Mouse (Mus musculus) heart, embryonic 15.5 days (tissue): ENCODE results near the gene Spsb4. TPM values are rescaled to one million over a fixed set of nuclear protein-coding genes. Genes with fewer than 3 reads are reported as not detected.

Experiments used
- ATAC-seq: fragments of 200-750 bp; cut with Nextera tagmentation; replicated peaks from 2 replicates; pipeline ENCODE4 v1.8.0; 2017; ENCODE audit warnings: low read depth, moderate TSS enrichment; ENCODE audit not compliant: insufficient number of reproducible peaks, insufficient read depth, low FRiP score
- H3K27ac ChIP-seq: fragments of 300-500 bp; sonication (generic); 2 replicates; pipeline ENCODE4 v1.5.1; 2015; ENCODE audit warnings: mild to moderate bottlenecking, inconsistent platforms
- H3K27me3 ChIP-seq: fragments of 300-500 bp; sonication (generic); 2 replicates; pipeline ENCODE4 v1.6.1; 2015; ENCODE audit warnings: inconsistent platforms
- H3K36me3 ChIP-seq: fragments of 300-500 bp; sonication (generic); 2 replicates; pipeline ENCODE4 v1.6.1; 2015; ENCODE audit warnings: mild to moderate bottlenecking, inconsistent platforms
- H3K4me1 ChIP-seq: fragments of 300-500 bp; sonication (generic); replicated peaks from 2 replicates; pipeline ENCODE4 v1.6.1; 2015; ENCODE audit warnings: inconsistent platforms
- H3K4me2 ChIP-seq: fragments of 300-500 bp; sonication (generic); 2 replicates; pipeline ENCODE4 v1.6.1; 2015; ENCODE audit warnings: inconsistent platforms, mild to moderate bottlenecking, moderate library complexity
- H3K4me3 ChIP-seq: fragments of 300-500 bp; sonication (generic); 2 replicates; pipeline ENCODE4 v1.5.1; 2015; ENCODE audit warnings: mild to moderate bottlenecking, inconsistent platforms
- H3K9ac ChIP-seq: fragments of 300-500 bp; sonication (generic); 2 replicates; pipeline ENCODE4 v1.6.1; 2015; ENCODE audit warnings: mild to moderate bottlenecking, inconsistent platforms
- H3K9me3 ChIP-seq: fragments of 300-500 bp; sonication (generic); replicated peaks from 2 replicates; pipeline ENCODE4 v1.6.1; 2016; ENCODE audit warnings: inconsistent platforms
- WGBS: fragments of 180-500 bp; shearing (Covaris S2); methylation state at CpG from one replicate; pipeline ENCODE4 v1.1.7; 2015; ENCODE audit warnings: mixed read lengths; 5-methylcytosine and 5-hydroxymethylcytosine counted together
- polyA plus RNA-seq: library from polyadenylated mRNA; unstranded; fragments of >200 nt; fragmentation: Nextera tagmentation; extraction: Ambion mirVana; gene quantifications from 2 replicates; pipeline ENCODE4 v1.2.1, GENCODE M21; 2015

The Spsb4 gene
- polyA plus RNA-seq, 1 experiment from 2014 or later = 48.1 TPM

GRCm38 (mm10) chr9:96916076-96916475 lies 102.6 kb downstream of the Spsb4 start:
- Histone ChIP-seq H3K4me1 (0 out of 2 replicates have a peak, but pooled peaks cover 5% of the 10 kb centered on the region), H3K36me3 (no peaks in the 10 kb centered on the region), H3K27ac (no peak overlapping the region), H3K9ac (no peak overlapping the region), H3K27me3 (no peaks in the 10 kb centered on the region), H3K9me3 (no peaks in the 10 kb centered on the region), H3K4me2 (no peak overlapping the region), H3K4me3 (no peak overlapping the region)
- ATAC-seq = no peak
- WGBS = 44% methylated on average over 7 of the region's 7 CpGs

GRCm38 (mm10) chr9:96914851-96915250 lies 103.8 kb downstream of the Spsb4 start:
- no peak overlapping the region for H3K4me3 ChIP-seq
- H3K9ac ChIP-seq = no peak overlapping the region
- 84% methylated on average over 6 of the region's 6 CpGs for whole genome bisulfite sequencing
- no peaks in the 10 kb centered on the region for H3K27me3 ChIP-seq
- ATAC-seq = no peak
- no peak overlapping the region for H3K27ac ChIP-seq
- no peaks in the 10 kb centered on the region for H3K9me3 ChIP-seq
- no peak overlapping the region for H3K4me2 ChIP-seq
- 0 out of 2 replicates have a peak, but pooled peaks cover 5% of the 10 kb centered on the region for H3K4me1 ChIP-seq
- no peaks in the 10 kb centered on the region for H3K36me3 ChIP-seq

- Histone ChIP-seq H3K36me3 (no peaks in the 10 kb centered on the region), H3K4me3 (no peak overlapping the region), H3K4me2 (no peak overlapping the region), H3K9ac (no peak overlapping the region), H3K9me3 (no peaks in the 10 kb centered on the region), H3K27ac (no peak overlapping the region), H3K4me1 (0 out of 2 replicates have a peak, but pooled peaks cover 5% of the 10 kb centered on the region), H3K27me3 (no peaks in the 10 kb centered on the region)
- 88% methylated on average over 3 of the region's 3 CpGs for WGBS
- ATAC-seq = no peak
Observed at GRCm38 (mm10) chr9:96914005-96914404, 104.6 kb downstream of the Spsb4 start.

GRCm38 (mm10) chr9:96909503-96909902 lies 109.1 kb downstream of the Spsb4 start:
- Histone ChIP-seq H3K4me3 (no peak overlapping the region), H3K27ac (no peak overlapping the region), H3K9me3 (no peaks in the 10 kb centered on the region), H3K4me1 (0 out of 2 replicates have a peak, but pooled peaks cover 3% of the 10 kb centered on the region), H3K36me3 (no peaks in the 10 kb centered on the region), H3K4me2 (no peak overlapping the region), H3K9ac (no peak overlapping the region), H3K27me3 (no peaks in the 10 kb centered on the region)
- no peak for ATAC-seq
- WGBS = 88% methylated on average over 1 of the region's 1 CpGs

GRCm38 (mm10) chr9:96908737-96909136 lies 109.9 kb downstream of the Spsb4 start:
- Histone ChIP-seq H3K4me2 (no peak overlapping the region), H3K27me3 (no peaks in the 10 kb centered on the region), H3K36me3 (no peaks in the 10 kb centered on the region), H3K9ac (no peak overlapping the region), H3K9me3 (no peaks in the 10 kb centered on the region), H3K27ac (no peak overlapping the region), H3K4me1 (0 out of 2 replicates have a peak, but pooled peaks cover 3% of the 10 kb centered on the region), H3K4me3 (no peak overlapping the region)
- WGBS = 68% methylated on average over 2 of the region's 2 CpGs
- ATAC-seq = no peak

- ATAC-seq = no peak
- WGBS = 82% methylated on average over 7 of the region's 7 CpGs
- no peak overlapping the region for H3K4me2 ChIP-seq
- H3K4me3 ChIP-seq = no peak overlapping the region
- no peak overlapping the region for H3K27ac ChIP-seq
- H3K9ac ChIP-seq = no peak overlapping the region
- 0 out of 2 replicates have a peak, but pooled peaks cover 3% of the 10 kb centered on the region for H3K4me1 ChIP-seq
- H3K9me3 ChIP-seq = no peaks in the 10 kb centered on the region
- H3K27me3 ChIP-seq = no peaks in the 10 kb centered on the region
- H3K36me3 ChIP-seq = no peaks in the 10 kb centered on the region
Observed at GRCm38 (mm10) chr9:96904360-96905355, 114.0 kb downstream of the Spsb4 start.

GRCm38 (mm10) chr9:96899717-96900116 lies 118.9 kb downstream of the Spsb4 start:
- H3K9ac ChIP-seq = no peak overlapping the region
- no peak overlapping the region for H3K4me2 ChIP-seq
- H3K4me3 ChIP-seq = no peak overlapping the region
- ATAC-seq = no peak
- H3K36me3 ChIP-seq = no peaks in the 10 kb centered on the region
- no peaks in the 10 kb centered on the region for H3K27me3 ChIP-seq
- no peak overlapping the region for H3K27ac ChIP-seq
- 72% methylated on average over 5 of the region's 5 CpGs for WGBS
- no peaks in the 10 kb centered on the region for H3K9me3 ChIP-seq
- H3K4me1 ChIP-seq = no peaks in the 10 kb centered on the region

- Histone ChIP-seq H3K27ac (no peak overlapping the region), H3K9ac (no peak overlapping the region), H3K27me3 (no peaks in the 10 kb centered on the region), H3K36me3 (no peaks in the 10 kb centered on the region), H3K9me3 (no peaks in the 10 kb centered on the region), H3K4me1 (no peaks in the 10 kb centered on the region), H3K4me3 (no peak overlapping the region), H3K4me2 (no peak overlapping the region)
- no peak for ATAC-seq
Observed at GRCm38 (mm10) chr9:96899004-96899403, 119.6 kb downstream of the Spsb4 start.

- H3K27me3 ChIP-seq = no peaks in the 10 kb centered on the region
- H3K4me2 ChIP-seq = no peak overlapping the region
- no peak overlapping the region for H3K9ac ChIP-seq
- H3K9me3 ChIP-seq = no peaks in the 10 kb centered on the region
- WGBS = 95% methylated on average over 1 of the region's 1 CpGs
- no peaks in the 10 kb centered on the region for H3K36me3 ChIP-seq
- no peak for ATAC-seq
- no peaks in the 10 kb centered on the region for H3K4me1 ChIP-seq
- no peak overlapping the region for H3K4me3 ChIP-seq
- H3K27ac ChIP-seq = no peak overlapping the region
Observed at GRCm38 (mm10) chr9:96896690-96897089, 122.0 kb downstream of the Spsb4 start.

- H3K27ac ChIP-seq = no peak overlapping the region
- ATAC-seq = no peak
- no peaks in the 10 kb centered on the region for H3K9me3 ChIP-seq
- no peak overlapping the region for H3K4me3 ChIP-seq
- no peak overlapping the region for H3K4me2 ChIP-seq
- no peak overlapping the region for H3K9ac ChIP-seq
- H3K27me3 ChIP-seq = peaks cover 5% of the 10 kb centered on the region; the same call in 1 of the 2 replicates
- H3K4me1 ChIP-seq = peaks cover 5% of the 10 kb centered on the region
- no peaks in the 10 kb centered on the region for H3K36me3 ChIP-seq
- 78% methylated on average over 5 of the region's 5 CpGs for WGBS
Observed at GRCm38 (mm10) chr9:96893582-96893981, 125.1 kb downstream of the Spsb4 start.
